Mouse (Mus musculus) lung, adult 2 months (tissue): ENCODE measurements around the gene Camk2g. TPM values are rescaled to one million over a fixed set of nuclear protein-coding genes. Genes with fewer than 3 reads are reported as not detected.

Experiments
- DNase-seq: peaks from one replicate; pipeline ENCODE4 v3.0.0; 2022
- H3K4me1 ChIP-seq: fragments of 200-500 bp; 2 replicates; pipeline ENCODE4 v1.6.1; 2011; ENCODE audit warnings: low read length; ENCODE audit not compliant: control insufficient read depth, insufficient read depth
- H3K4me3 ChIP-seq: fragments of 200-500 bp; replicated peaks from 2 replicates; pipeline ENCODE3; 2011; ENCODE audit warnings: low read depth, mild to moderate bottlenecking, control low read depth, low read length; ENCODE audit errors: extremely low read depth
- CTCF ChIP-seq: fragments of 200-500 bp; IDR thresholded peaks from 2 replicates; pipeline ENCODE4 v1.5.1; 2011; ENCODE audit warnings: mild to moderate bottlenecking, low read length, control low read depth; ENCODE audit not compliant: insufficient read depth
- POLR2A ChIP-seq: fragments of 200-500 bp; IDR thresholded peaks from 2 replicates; pipeline ENCODE4 v1.6.1; 2011; ENCODE audit warnings: low read depth, mild to moderate bottlenecking, control low read depth, low read length, borderline replicate concordance; ENCODE audit errors: extremely low read depth
- WGBS: fragments of 180-500 bp; shearing (Covaris S2); methylation state at CpG from one replicate; pipeline ENCODE4 v1.1.7; 2018; 5-methylcytosine and 5-hydroxymethylcytosine counted together
- polyA plus RNA-seq: library from polyadenylated mRNA; depleted of rRNA; stranded (reverse); fragments of >200 nt; gene quantifications from 2 replicates; pipeline ENCODE4 v1.2.3, GENCODE M21; 2012

Camk2g gene
- polyA plus RNA-seq, 1 experiment, result 30.9 TPM

- TF ChIP-seq POLR2A, result no peak
- TF ChIP-seq CTCF, result no peak
- H3K4me1 ChIP-seq, result peaks cover 16% of the 10 kb centered on the region
- no peak for DNase-seq
- 95% methylated on average over 6 of the region's 6 CpGs for WGBS
- H3K4me3 ChIP-seq, result no peak overlapping the region
Measured at GRCm38 (mm10) chr14:20790996-20791395, 2.9 kb downstream of the Camk2g start.

GRCm38 (mm10) chr14:20790445-20790844, 3.4 kb downstream of the Camk2g start:
- no peak for DNase-seq
- Histone ChIP-seq H3K4me3 (no peak overlapping the region), H3K4me1 (peaks cover 20% of the 10 kb centered on the region)
- WGBS, result 92% methylated on average over 5 of the region's 5 CpGs
- TF ChIP-seq CTCF, result no peak
- TF ChIP-seq POLR2A, result no peak

GRCm38 (mm10) chr14:20789593-20789992, 4.3 kb downstream of the Camk2g start:
- Histone ChIP-seq H3K4me1 (peaks cover 22% of the 10 kb centered on the region), H3K4me3 (no peak overlapping the region)
- WGBS, result 83% methylated on average over 4 of the region's 4 CpGs
- TF ChIP-seq CTCF (no peak), POLR2A (no peak)
- no peak for DNase-seq

GRCm38 (mm10) chr14:20788151-20788550, 5.7 kb downstream of the Camk2g start:
- Histone ChIP-seq H3K4me1 (peaks cover 20% of the 10 kb centered on the region), H3K4me3 (no peak overlapping the region)
- WGBS, result 86% methylated on average over 3 of the region's 3 CpGs
- TF ChIP-seq POLR2A (no peak), CTCF (no peak)
- no peak for DNase-seq

GRCm38 (mm10) chr14:20786611-20787015, 7.3 kb downstream of the Camk2g start:
- WGBS, result 37% methylated on average over 4 of the region's 4 CpGs
- no peak for TF ChIP-seq POLR2A
- no peak for TF ChIP-seq CTCF
- peaks cover 15% of the 10 kb centered on the region for H3K4me1 ChIP-seq
- no peak for DNase-seq
- no peak overlapping the region for H3K4me3 ChIP-seq

- 59% methylated on average over 5 of the region's 5 CpGs for WGBS
- DNase-seq, result no peak
- peaks cover 17% of the 10 kb centered on the region for H3K4me1 ChIP-seq
Measured at GRCm38 (mm10) chr14:20786020-20786419, 7.9 kb downstream of the Camk2g start.

GRCm38 (mm10) chr14:20785231-20785630, 8.7 kb downstream of the Camk2g start:
- Histone ChIP-seq H3K4me3 (no peak overlapping the region), H3K4me1 (peaks cover 19% of the 10 kb centered on the region)
- TF ChIP-seq CTCF (no peak), POLR2A (no peak)
- no peak for DNase-seq
- 17% methylated on average over 1 of the region's 1 CpGs for WGBS

More at GRCm38 (mm10) chr14:20786020-20786419, 7.9 kb downstream of the Camk2g start:
- TF ChIP-seq POLR2A (no peak), CTCF (no peak)
- H3K4me3 ChIP-seq, result no peak overlapping the region

- no peak for DNase-seq
- peaks cover 19% of the 10 kb centered on the region for H3K4me1 ChIP-seq
- WGBS, result 64% methylated on average over 7 of the region's 7 CpGs
- TF ChIP-seq CTCF, result peak; percentile 34; the same call in 1 of the 2 replicates
- no peak for TF ChIP-seq POLR2A
- H3K4me3 ChIP-seq, result no peak overlapping the region
Measured at GRCm38 (mm10) chr14:20784708-20785107, 9.2 kb downstream of the Camk2g start.

GRCm38 (mm10) chr14:20783526-20783925, 10.4 kb downstream of the Camk2g start:
- peaks cover 19% of the 10 kb centered on the region for H3K4me1 ChIP-seq

GRCm38 (mm10) chr14:20782860-20783259, 11.0 kb downstream of the Camk2g start:
- no peak for DNase-seq
- Histone ChIP-seq H3K4me3 (no peak overlapping the region), H3K4me1 (peaks cover 19% of the 10 kb centered on the region)
- WGBS, result 82% methylated on average over 7 of the region's 7 CpGs
- TF ChIP-seq CTCF (no peak), POLR2A (no peak)

More at GRCm38 (mm10) chr14:20783526-20783925, 10.4 kb downstream of the Camk2g start:
- 93% methylated on average over 6 of the region's 6 CpGs for WGBS
- no peak for DNase-seq
- TF ChIP-seq POLR2A, result no peak
- no peak for TF ChIP-seq CTCF
- H3K4me3 ChIP-seq, result no peak overlapping the region

GRCm38 (mm10) chr14:20780217-20780616, 13.7 kb downstream of the Camk2g start:
- no peak for DNase-seq
- Histone ChIP-seq H3K4me3 (no peak overlapping the region), H3K4me1 (peaks cover 6% of the 10 kb centered on the region)
- 76% methylated on average over 8 of the region's 8 CpGs for WGBS
- TF ChIP-seq POLR2A (no peak), CTCF (no peak)
